Mouse (Mus musculus) megakaryocyte, embryonic 14.5 days (primary cell): ENCODE results near the gene Rnf39.

Experiments
- FLI1 ChIP-seq: IDR thresholded peaks from 2 replicates; pipeline ENCODE4 v1.6.1; 2012; ENCODE audit warnings: low read length, inconsistent platforms, mixed read lengths
- GATA1 ChIP-seq: IDR thresholded peaks from 3 replicates; pipeline ENCODE4 v1.6.1; 2012; ENCODE audit warnings: mixed read lengths, low read length, inconsistent platforms, borderline replicate concordance

- TF ChIP-seq GATA1 (no peak), FLI1 (no peak)
These were observed 4.5 kb downstream of the Rnf39 start for GRCm38 (mm10) chr17:36947051-36947819.
